ENCODE assay signal across 8 mouse cellular contexts in the genomic region with DNA sequence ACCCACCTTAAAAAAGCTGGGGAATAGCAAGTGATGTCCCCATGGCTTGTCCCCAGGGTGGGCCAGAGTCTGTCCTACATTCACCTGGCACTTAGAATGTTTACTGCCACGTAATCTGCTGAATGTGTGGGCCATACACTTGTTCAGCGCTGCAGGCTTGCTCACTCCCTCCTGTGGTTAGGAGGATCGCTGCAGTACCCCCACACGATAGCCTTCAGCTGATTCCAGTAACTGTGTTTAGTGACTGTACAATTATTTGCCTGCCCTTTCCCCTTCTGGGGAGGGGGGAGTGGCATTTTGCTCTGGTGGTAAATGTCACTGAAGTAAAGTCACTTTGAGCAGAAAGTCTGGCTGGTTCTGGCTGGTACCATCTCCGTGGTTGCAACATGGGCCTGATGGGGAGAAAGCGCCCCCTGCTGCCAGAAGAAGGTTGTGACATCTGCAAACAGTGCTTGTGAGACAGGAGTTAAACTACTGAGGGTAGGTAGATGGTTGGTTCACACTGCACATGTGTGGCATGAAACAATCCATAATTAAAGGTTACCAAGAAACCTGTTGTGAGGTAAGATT. TPM values are rescaled to one million over a fixed set of nuclear protein-coding genes. Genes with fewer than 3 reads are reported as not detected.
DNase-seq lines count a peak whose midpoint lies in the region; TF ChIP-seq lines count a peak whose summit lies in the region.

No protein-coding gene starts in this region.

- no peak overlapping the region for H3K4me3 ChIP-seq in ES-E14 (ENCODE audit: insufficient read depth in 1 of 2, low read depth in 1 of 2, low read length in 2 of 2, poor library complexity in 1 of 2, severe bottlenecking in 1 of 2)

- peaks cover 4% of the 10 kb centered on the region; the same call in 1 of the 2 replicates for H3K36me3 ChIP-seq in ES-E14 (ENCODE audit: control insufficient read depth, insufficient read depth, low read length, poor library complexity, severe bottlenecking)

- H3K9ac ChIP-seq in ES-E14 (ENCODE audit: insufficient read depth, low read depth, low read length, poor library complexity, severe bottlenecking), result no peak overlapping the region

- no peak overlapping the region for H3K27ac ChIP-seq in ES-E14 (ENCODE audit: insufficient read depth, low read depth, low read length, poor library complexity, severe bottlenecking)

- H3K9me3 ChIP-seq in ES-E14 (ENCODE audit: control insufficient read depth, insufficient read depth, low read depth, low read length), result no peaks in the 10 kb centered on the region

- no peaks in the 10 kb centered on the region for H3K4me1 ChIP-seq in ES-E14 (ENCODE audit: control insufficient read depth in 2 of 2, insufficient read depth in 2 of 2, low read length in 2 of 2, poor library complexity in 1 of 2)

- in situ Hi-C loops in ES-E14 (cut with MboI; ENCODE audit: low sequenced_read_pairs in 2 of 2, unreplicated experiment in 2 of 2), result no loop called here

- peak; percentile 87 for DNase-seq in 416B (ENCODE audit: low read depth)
- peak; percentile 67 for DNase-seq in ES-E14 (ENCODE audit: low read depth, low spot score)
- DNase-seq in cerebellum, adult 18-20 months, result peak; percentile 69 to 82
- DNase-seq in frontal cortex, adult 2 months (ENCODE audit: extremely low spot score in 1 of 2, low spot score in 1 of 2), result peak; percentile 67 to 95
- DNase-seq in layer of hippocampus, adult 18-20 months (ENCODE audit: low spot score in 2 of 2), result peak; percentile 77 to 94
- peak; percentile 58 for DNase-seq in lung, postnatal 14 days
- DNase-seq in right cerebral cortex, postnatal 14 days, result peak; percentile 80
- DNase-seq in urinary bladder, postnatal 36 days (ENCODE audit: low spot score in 2 of 2), result peak; percentile 60 to 67

TF ChIP-seq in ES-E14, 5 proteins besides CTCF, POLR2A, EP300 and RAD21:
- no peak for TF ChIP-seq ZC3H11A (IDR thresholded peaks at IDR 0.05; ENCODE audit: borderline replicate concordance, low read depth, low read length)
- no peak for TF ChIP-seq MAFK (IDR thresholded peaks at IDR 0.05; ENCODE audit: insufficient read depth, low read depth, low read length)
- TF ChIP-seq CHD2 (IDR thresholded peaks at IDR 0.05; ENCODE audit: low read depth, low read length), result no peak
- TF ChIP-seq HCFC1 (IDR thresholded peaks at IDR 0.05; ENCODE audit: borderline replicate concordance, insufficient read depth, low read length), result no peak
- TF ChIP-seq ZNF384 (IDR thresholded peaks at IDR 0.05; ENCODE audit: low read depth, low read length), result no peak

RNA-seq across cellular contexts. Expression of a gene that starts 24.2 kb away (rescaled TPM):
- total RNA-seq in ES-E14 (2012; rRNA removed), result 0.05 TPM in 1 of 2 replicates, not detected in the other
- 13.7 and 15.6 TPM in 2 replicates for polyA plus RNA-seq in frontal cortex, adult 2 months (2012; rRNA removed)
- total RNA-seq in layer of hippocampus, adult 18-20 months (2021), result 10 to 100 TPM; 27.1 to 29.1 TPM

Comparison
In these comparisons a context has a peak if more than half of its experiments do, and no peak if none do; other contexts are left out.
1. RNA of a gene that starts 24.2 kb away (total RNA-seq): 27.1 to 29.1 TPM in layer of hippocampus, adult 18-20 months; 0.05 TPM in ES-E14; every median in the first group is over 10 times any median in the second.
2. Peak in every context shown above with its lines, with median percentiles within 50 percentile points of each other: DNase-seq.